Mouse (Mus musculus) limb, embryonic 13.5 days (tissue): ENCODE measurements at regions not wholly inside any gene's neighbourhood (a gene's known extent, or its start where the extent isn't known, plus 50 kb on each side); places are given as distances from the start of the nearest gene placed in this dataset.

Experiments
- ATAC-seq: fragments of 200-750 bp; cut with Nextera tagmentation; 2 replicates; pipeline ENCODE4 v1.8.0; 2017; ENCODE audit warnings: low read depth, moderate number of reproducible peaks, moderate TSS enrichment; ENCODE audit not compliant: low FRiP score
- H3K27ac ChIP-seq: fragments of 300-500 bp; sonication (generic); 2 replicates; pipeline ENCODE4 v1.5.1; 2015; ENCODE audit warnings: inconsistent platforms, mild to moderate bottlenecking, moderate library complexity
- H3K27me3 ChIP-seq: fragments of 300-500 bp; sonication (generic); 2 replicates; pipeline ENCODE4 v1.6.1; 2015; ENCODE audit warnings: mild to moderate bottlenecking, inconsistent platforms
- H3K36me3 ChIP-seq: fragments of 300-500 bp; sonication (generic); 2 replicates; pipeline ENCODE4 v1.6.1; 2015; ENCODE audit warnings: inconsistent platforms, mild to moderate bottlenecking, moderate library complexity
- H3K4me1 ChIP-seq: fragments of 300-500 bp; sonication (generic); 2 replicates; pipeline ENCODE4 v1.6.1; 2015; ENCODE audit warnings: inconsistent platforms
- H3K4me2 ChIP-seq: fragments of 300-500 bp; sonication (generic); replicated peaks from 2 replicates; pipeline ENCODE4 v1.6.1; 2015; ENCODE audit warnings: inconsistent platforms, mild to moderate bottlenecking, moderate library complexity
- H3K4me3 ChIP-seq: fragments of 300-500 bp; sonication (generic); 2 replicates; pipeline ENCODE4 v1.5.1; 2015; ENCODE audit warnings: moderate library complexity, mild to moderate bottlenecking, inconsistent platforms
- H3K9ac ChIP-seq: fragments of 300-500 bp; sonication (generic); 2 replicates; pipeline ENCODE4 v1.6.1; 2015; ENCODE audit warnings: mild to moderate bottlenecking, inconsistent platforms
- H3K9me3 ChIP-seq: fragments of 300-500 bp; sonication (generic); 2 replicates; pipeline ENCODE4 v1.6.1; 2016; ENCODE audit warnings: inconsistent platforms
- WGBS: fragments of 180-500 bp; shearing (Covaris S2); methylation state at CpG from one replicate; pipeline ENCODE4 v1.1.7; 2015; 5-methylcytosine and 5-hydroxymethylcytosine counted together

DNA sequence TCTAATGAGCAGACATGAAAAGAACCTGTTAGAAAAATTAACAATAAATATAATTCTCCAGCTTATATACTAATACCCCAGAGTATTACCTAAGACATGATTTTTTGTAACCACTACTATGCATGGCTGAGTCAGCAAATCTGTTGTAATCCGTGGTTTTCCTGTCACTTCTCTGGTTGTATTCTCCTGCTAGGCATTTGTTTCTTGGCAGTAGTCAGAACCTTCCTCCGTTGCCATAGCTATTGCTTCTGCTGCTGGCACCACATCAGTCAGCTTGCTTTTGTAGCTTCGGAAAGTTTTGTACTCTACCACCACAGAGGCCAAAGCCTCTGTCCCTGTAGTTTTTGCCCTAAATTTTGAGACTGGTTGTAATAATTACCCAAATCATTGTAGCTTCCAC lies 381.4 kb upstream of the Dph6 start:
- no peak overlapping the region for H3K4me3 ChIP-seq
- H3K4me1 ChIP-seq = no peaks in the 10 kb centered on the region
- ATAC-seq = no peak
- H3K9ac ChIP-seq = no peak overlapping the region
- no peak overlapping the region for H3K27ac ChIP-seq
- 71% methylated on average over 3 of the region's 3 CpGs for WGBS
- no peaks in the 10 kb centered on the region for H3K36me3 ChIP-seq
- H3K27me3 ChIP-seq = peaks cover 5% of the 10 kb centered on the region; the same call in 1 of the 2 replicates
- H3K9me3 ChIP-seq = no peaks in the 10 kb centered on the region
- H3K4me2 ChIP-seq = no peak overlapping the region

DNA sequence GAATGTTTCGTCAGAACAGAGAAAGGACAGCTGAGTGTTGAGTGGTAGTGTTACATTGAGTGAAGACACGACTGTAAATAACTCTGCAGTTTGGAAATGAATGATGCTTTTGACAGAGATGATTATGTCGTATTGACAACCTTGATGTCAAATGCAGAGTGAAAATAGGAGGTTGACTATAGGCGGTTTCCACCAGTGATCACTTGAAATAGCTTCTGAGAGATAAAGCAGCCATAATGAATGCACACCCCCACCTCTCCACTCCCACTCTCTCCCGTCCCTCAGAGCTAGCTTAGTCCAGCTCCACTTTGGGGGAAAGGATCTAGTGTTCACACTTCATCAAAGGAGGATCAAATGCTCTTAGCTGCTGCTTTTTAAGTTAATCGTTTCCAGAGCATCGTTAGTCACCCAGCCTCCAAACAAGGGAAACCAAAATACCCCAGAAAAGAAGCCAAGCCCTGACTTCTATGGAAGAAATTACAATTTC lies 387.6 kb upstream of the Dph6 start:
- Histone ChIP-seq H3K9ac (no peak overlapping the region), H3K36me3 (no peaks in the 10 kb centered on the region), H3K4me2 (no peak overlapping the region), H3K27me3 (peaks cover 8% of the 10 kb centered on the region; the same call in 1 of the 2 replicates), H3K4me3 (no peak overlapping the region), H3K27ac (no peak overlapping the region), H3K9me3 (no peaks in the 10 kb centered on the region), H3K4me1 (peaks cover 5% of the 10 kb centered on the region; the same call in 1 of the 2 replicates)
- peak; percentile 59; the same call in 1 of the 2 replicates for ATAC-seq
- WGBS = 23% methylated on average over 7 of the region's 7 CpGs

DNA sequence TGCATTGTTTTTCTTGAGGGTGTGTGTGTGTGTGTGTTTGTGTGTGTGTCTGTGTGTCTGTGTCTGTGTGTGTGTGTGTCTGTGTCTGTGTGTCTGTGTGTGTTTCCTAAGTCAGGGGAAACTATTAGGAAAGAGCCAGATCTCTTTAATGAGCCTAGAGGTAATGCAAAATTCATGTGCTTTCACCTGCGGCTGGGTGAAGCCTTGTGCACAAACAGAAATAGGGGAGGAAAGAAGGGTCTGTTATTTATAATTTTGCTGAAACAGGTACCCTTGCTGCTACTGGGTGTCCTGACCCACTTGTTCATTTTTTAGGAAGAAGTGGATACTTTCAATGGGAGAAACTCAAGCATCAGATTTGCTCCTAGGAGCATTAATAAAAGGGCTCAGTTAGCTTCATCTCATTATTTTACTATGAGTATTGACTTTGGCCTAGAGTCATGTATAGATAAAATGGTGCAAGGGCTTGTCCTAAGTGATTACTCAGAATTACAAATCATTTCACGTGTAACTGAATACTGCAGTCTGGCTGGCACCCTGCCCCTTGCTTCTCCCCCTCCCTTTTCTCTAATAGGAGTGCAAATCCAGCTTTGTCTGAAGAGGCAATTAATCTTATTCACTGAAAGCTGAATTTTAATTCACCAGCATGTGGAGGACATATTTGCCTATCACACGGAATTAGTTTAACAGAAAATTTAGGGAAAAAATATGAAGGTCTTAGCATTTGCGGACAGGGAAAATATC lies 401.7 kb upstream of the Dph6 start:
- WGBS = 51% methylated on average over 4 of the region's 4 CpGs
- Histone ChIP-seq H3K27me3 (peaks cover 33% of the 10 kb centered on the region), H3K27ac (no peak overlapping the region), H3K4me1 (0 out of 2 replicates have a peak, but pooled peaks cover 4% of the 10 kb centered on the region), H3K4me3 (no peak overlapping the region), H3K4me2 (no peak overlapping the region), H3K36me3 (no peaks in the 10 kb centered on the region), H3K9ac (no peak overlapping the region), H3K9me3 (no peaks in the 10 kb centered on the region)
- ATAC-seq = no peak

DNA sequence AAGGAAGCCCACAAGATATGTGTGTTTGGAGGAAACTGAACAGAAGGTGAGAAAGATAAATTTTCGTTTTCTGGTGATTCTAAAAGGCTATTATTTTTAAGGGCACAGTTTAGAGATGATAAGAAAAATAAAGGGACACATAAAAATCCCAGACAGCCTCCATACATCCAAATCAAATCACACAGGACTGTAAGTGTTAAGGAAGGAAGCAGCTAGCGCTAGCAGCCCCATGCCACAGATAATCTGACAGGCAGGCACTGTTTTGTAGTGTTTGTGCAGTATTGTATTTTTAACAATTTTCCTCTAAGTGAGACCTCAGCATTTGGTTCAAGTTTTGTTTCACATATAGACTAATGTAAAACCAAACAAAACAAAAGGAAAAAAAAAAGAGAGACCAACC lies 402.4 kb upstream of the Dph6 start:
- Histone ChIP-seq H3K4me1 (0 out of 2 replicates have a peak, but pooled peaks cover 4% of the 10 kb centered on the region), H3K27me3 (peaks cover 33% of the 10 kb centered on the region), H3K9me3 (no peaks in the 10 kb centered on the region), H3K4me3 (no peak overlapping the region), H3K9ac (no peak overlapping the region), H3K27ac (no peak overlapping the region), H3K4me2 (no peak overlapping the region), H3K36me3 (no peaks in the 10 kb centered on the region)
- 58% methylated on average over 2 of the region's 2 CpGs for whole genome bisulfite sequencing
- no peak for ATAC-seq

DNA sequence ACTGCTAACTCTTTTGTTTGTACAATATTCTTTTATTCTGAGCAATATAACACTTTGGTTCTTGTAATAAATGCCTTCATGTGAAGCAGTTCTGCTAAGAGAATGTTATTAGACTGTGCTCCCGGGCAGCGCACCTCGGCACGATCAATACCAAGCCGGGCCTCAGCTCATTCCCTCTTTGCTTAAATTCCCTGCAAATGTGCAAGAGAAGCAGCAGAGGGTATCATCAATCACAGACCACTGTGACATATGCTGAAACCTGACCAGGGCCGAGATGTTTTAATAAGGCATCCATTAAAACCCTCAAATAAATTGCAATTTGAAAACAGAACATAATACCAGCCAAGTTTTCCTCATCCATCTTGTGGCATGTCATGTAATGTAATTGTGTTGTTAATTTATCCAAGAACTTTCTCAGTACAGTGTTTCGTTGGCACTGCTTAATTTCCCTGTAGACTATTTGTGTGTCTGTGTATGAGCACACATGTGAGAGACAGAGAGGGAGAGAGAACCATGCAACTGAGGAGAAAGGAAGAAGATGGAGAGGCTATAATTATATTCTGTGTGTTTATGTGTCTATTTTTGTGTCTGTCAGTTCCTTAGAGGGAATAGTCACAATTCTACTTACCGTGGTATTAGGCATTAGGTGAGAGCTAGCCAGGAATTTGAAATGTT lies 412.9 kb upstream of the Dph6 start:
- no peak overlapping the region for H3K27ac ChIP-seq
- H3K4me3 ChIP-seq = no peak overlapping the region
- no peaks in the 10 kb centered on the region for H3K9me3 ChIP-seq
- ATAC-seq = no peak
- H3K27me3 ChIP-seq = peaks cover 30% of the 10 kb centered on the region
- no peaks in the 10 kb centered on the region for H3K36me3 ChIP-seq
- no peak overlapping the region for H3K4me2 ChIP-seq
- peaks cover 14% of the 10 kb centered on the region; the same call in 1 of the 2 replicates for H3K4me1 ChIP-seq
- 46% methylated on average over 8 of the region's 8 CpGs for WGBS
- H3K9ac ChIP-seq = no peak overlapping the region

DNA sequence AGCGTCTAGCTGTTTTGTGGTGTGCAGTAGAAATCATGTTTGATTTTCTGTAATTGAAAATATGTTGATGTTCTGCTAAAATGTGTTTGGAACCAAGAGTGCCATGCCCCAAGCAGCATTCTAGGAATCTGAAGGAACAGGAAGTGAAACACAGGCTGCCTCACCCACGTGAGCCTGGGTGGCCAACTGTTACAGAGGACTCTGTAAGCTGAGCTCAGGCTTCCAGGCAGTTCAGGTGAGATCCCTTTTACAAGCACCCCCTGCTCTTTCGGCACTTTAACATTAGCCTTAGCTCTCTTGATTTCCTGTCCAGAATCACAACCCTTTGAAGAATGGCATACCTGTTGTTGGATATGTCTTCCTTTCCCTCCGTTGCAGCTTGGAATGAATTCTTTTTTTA lies 414.9 kb upstream of the Dph6 start:
- no peaks in the 10 kb centered on the region for H3K36me3 ChIP-seq
- H3K4me2 ChIP-seq = no peak overlapping the region
- 36% methylated on average over 4 of the region's 4 CpGs for WGBS

DNA sequence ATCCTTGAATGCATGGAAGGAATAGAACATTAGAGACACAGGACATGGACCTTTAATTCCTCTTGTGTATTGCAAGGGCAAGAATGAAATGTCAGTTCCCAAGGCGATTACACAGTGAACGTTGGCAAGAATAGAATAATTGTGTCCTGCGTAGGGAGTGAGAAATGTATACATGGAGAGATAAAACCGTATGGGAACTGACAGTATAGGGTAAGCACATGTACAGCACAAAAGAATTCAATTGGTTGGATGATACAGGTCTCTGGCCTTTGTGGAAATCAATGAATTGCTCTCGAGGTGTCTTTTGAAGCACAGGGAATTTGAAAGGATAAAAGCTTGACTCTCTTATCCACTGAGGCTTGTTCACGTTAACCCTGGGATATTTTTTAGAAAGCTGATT lies 415.4 kb upstream of the Dph6 start:
- Histone ChIP-seq H3K9ac (no peak overlapping the region), H3K4me3 (no peak overlapping the region), H3K27ac (no peak overlapping the region), H3K4me2 (no peak overlapping the region), H3K36me3 (no peaks in the 10 kb centered on the region), H3K9me3 (no peaks in the 10 kb centered on the region), H3K4me1 (peaks cover 14% of the 10 kb centered on the region; the same call in 1 of the 2 replicates), H3K27me3 (peaks cover 31% of the 10 kb centered on the region)
- 70% methylated on average over 6 of the region's 6 CpGs for whole genome bisulfite sequencing
- no peak for ATAC-seq

More for the DNA sequence above, 414.9 kb upstream of the Dph6 start:
- Histone ChIP-seq H3K9me3 (no peaks in the 10 kb centered on the region), H3K4me1 (peaks cover 14% of the 10 kb centered on the region; the same call in 1 of the 2 replicates), H3K27ac (no peak overlapping the region), H3K27me3 (peaks cover 34% of the 10 kb centered on the region), H3K4me3 (no peak overlapping the region), H3K9ac (no peak overlapping the region)
- ATAC-seq = no peak

DNA sequence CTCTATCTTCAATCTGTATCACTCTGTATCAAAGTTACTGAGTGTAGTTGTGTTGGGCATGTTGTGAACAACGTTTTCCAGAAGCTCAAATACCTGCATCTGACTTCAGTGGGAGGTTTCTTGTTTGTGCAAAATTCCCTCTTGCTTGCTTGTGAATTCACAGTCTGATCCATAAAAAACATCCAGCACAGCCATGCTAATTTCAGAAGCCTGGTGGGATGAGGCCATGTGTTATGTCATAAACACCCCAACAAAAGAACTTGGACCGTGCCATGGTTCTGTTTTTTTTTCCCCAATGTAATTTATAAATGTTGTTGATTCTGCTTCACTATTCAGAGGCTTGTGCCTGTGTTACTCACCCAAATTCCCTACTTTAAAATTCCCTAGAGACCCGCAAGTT lies 415.9 kb upstream of the Dph6 start:
- peak; percentile 28; the same call in 1 of the 2 replicates for ATAC-seq

DNA sequence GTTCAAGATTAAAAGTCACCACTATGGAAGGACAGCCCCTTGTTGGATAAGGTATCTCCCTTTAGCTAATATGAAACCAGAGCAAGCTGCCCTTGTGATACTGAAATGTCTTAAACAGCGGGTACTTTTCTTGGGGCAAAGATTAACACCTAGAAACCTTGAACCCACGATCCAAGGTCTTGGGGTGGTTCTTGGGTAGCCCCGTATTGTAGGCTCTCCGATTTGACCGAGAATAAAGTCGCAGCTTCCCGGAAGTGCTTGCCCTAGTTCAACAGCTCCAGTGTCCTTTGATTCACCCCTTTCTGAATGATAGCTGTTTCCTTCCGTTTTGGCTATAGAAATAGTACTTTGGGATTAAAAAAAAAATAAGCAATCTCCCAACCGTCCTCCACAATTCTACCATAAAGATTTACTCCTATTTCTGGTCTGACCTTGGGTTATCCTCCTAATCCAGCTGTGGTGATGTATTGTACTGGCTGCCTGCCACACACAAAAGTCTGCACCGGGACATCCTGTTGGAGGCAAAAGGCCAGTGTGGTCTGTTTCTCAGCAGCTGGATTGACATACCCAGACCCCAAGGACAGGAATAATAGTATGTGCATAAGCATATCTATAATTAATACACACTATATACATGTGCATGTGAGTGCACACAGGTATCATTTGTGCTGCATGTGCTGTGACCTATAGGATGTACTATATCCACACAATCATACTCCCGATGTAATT lies 427.0 kb upstream of the Dph6 start:
- 76% methylated on average over 11 of the region's 11 CpGs for WGBS
- Histone ChIP-seq H3K4me2 (no peak overlapping the region), H3K36me3 (no peaks in the 10 kb centered on the region), H3K9ac (no peak overlapping the region), H3K27ac (no peak overlapping the region), H3K27me3 (peaks cover 21% of the 10 kb centered on the region), H3K4me1 (no peaks in the 10 kb centered on the region), H3K9me3 (no peaks in the 10 kb centered on the region), H3K4me3 (no peak overlapping the region)
- no peak for ATAC-seq

More for the DNA sequence above, 415.9 kb upstream of the Dph6 start:
- Histone ChIP-seq H3K4me1 (peaks cover 14% of the 10 kb centered on the region; the same call in 1 of the 2 replicates), H3K9ac (no peak overlapping the region), H3K9me3 (no peaks in the 10 kb centered on the region), H3K27me3 (peaks cover 28% of the 10 kb centered on the region), H3K36me3 (no peaks in the 10 kb centered on the region), H3K27ac (no peak overlapping the region), H3K4me3 (no peak overlapping the region), H3K4me2 (no peak overlapping the region)
- 30% methylated on average over 3 of the region's 3 CpGs for WGBS

DNA sequence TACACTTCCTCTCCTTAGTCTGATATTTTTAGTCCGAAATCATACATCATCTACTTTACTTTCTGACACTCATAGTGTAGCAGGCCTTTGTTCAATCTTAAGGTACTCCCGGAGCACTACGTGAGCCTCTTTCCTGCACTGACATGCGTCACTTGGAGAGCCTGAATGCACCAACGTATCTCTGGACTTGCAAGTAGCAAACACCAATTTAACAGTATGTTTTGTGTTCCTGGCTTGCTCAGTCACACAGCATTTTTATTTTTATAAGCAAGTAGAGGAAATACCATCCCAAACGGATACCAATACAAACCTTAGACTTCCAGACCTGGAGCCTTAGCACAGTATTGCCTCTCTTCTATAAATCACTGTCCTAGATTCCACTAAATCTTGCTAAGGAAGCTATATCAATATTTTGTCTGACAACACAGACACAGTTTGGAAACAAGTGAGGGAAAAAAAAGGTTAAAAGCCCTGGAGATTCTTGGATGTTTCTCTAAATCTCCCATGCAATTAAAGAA lies 427.6 kb upstream of the Dph6 start:
- ATAC-seq = no peak
- H3K27ac ChIP-seq = no peak overlapping the region
- 74% methylated on average over 6 of the region's 6 CpGs for WGBS

DNA sequence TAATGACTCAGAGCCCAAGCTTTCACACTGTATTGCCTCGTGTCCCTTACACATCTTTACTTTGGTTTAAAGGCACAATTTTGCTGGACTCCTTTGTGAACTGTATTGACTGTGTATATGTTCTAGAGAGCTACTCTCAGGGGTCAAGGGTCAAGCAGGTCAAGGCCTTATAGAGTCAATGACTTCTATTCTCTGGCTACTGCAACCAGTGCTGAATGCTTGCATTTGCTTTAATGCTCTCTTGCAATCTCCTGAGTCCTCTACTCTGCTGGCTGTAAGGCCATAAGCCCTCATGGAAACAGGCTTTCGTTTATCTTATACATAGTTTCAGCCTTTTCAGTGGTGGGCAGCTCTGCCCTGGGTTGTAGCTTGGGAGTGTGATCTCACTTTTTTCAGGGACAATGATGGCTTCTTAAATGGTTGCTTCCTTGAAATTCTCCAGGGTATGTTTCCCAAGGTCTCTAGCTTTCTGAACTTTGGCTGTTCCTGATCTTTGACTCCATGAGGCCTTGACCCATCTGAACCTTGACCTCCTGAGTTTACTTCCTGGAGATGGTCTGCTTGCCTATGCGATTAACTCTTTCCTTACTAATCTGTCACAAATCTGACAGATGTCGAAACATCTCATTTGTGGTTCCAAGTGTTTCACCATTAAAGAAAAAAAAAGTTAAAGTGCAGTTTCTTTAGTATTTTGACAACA lies 433.8 kb upstream of the Dph6 start:
- Histone ChIP-seq H3K4me1 (0 out of 2 replicates have a peak, but pooled peaks cover 9% of the 10 kb centered on the region), H3K4me2 (no peak overlapping the region), H3K27me3 (peaks cover 54% of the 10 kb centered on the region), H3K36me3 (no peaks in the 10 kb centered on the region), H3K9me3 (no peaks in the 10 kb centered on the region), H3K4me3 (no peak overlapping the region), H3K27ac (no peak overlapping the region), H3K9ac (no peak overlapping the region)
- 63% methylated on average over 4 of the region's 4 CpGs for WGBS
- ATAC-seq = no peak

More for the DNA sequence above, 427.6 kb upstream of the Dph6 start:
- Histone ChIP-seq H3K36me3 (no peaks in the 10 kb centered on the region), H3K4me2 (no peak overlapping the region), H3K27me3 (peaks cover 24% of the 10 kb centered on the region), H3K4me3 (no peak overlapping the region), H3K4me1 (no peaks in the 10 kb centered on the region), H3K9ac (no peak overlapping the region), H3K9me3 (no peaks in the 10 kb centered on the region)
